Mouse (Mus musculus): Measurements from ENCODE around the gene Tmem108. TPM values are rescaled to one million over a fixed set of nuclear protein-coding genes. Genes with fewer than 3 reads are reported as not detected.

Gene Tmem108
- total RNA-seq, 1 experiment from 2014 or later: not detected

- ATAC-seq (replicated peaks in 1 of 2; ENCODE audit: insufficient read depth in 1 of 2, low FRiP score in 2 of 2, low TSS enrichment in 1 of 2, low read depth in 1 of 2, poor library complexity in 2 of 2, severe bottlenecking in 2 of 2): no peak
Measured at GRCm38 (mm10) chr9:103729716-103730115, 31.9 kb downstream of the Tmem108 start.

- ATAC-seq (replicated peaks in 1 of 2; ENCODE audit: insufficient read depth in 1 of 2, low FRiP score in 2 of 2, low TSS enrichment in 1 of 2, low read depth in 1 of 2, poor library complexity in 2 of 2, severe bottlenecking in 2 of 2): no peak
Measured at GRCm38 (mm10) chr9:103726751-103727462, 34.7 kb downstream of the Tmem108 start.

GRCm38 (mm10) chr9:103725497-103725896 lies 36.1 kb downstream of the Tmem108 start:
- ATAC-seq (replicated peaks in 1 of 2; ENCODE audit: insufficient read depth in 1 of 2, low FRiP score in 2 of 2, low TSS enrichment in 1 of 2, low read depth in 1 of 2, poor library complexity in 2 of 2, severe bottlenecking in 2 of 2): no peak

DNA sequence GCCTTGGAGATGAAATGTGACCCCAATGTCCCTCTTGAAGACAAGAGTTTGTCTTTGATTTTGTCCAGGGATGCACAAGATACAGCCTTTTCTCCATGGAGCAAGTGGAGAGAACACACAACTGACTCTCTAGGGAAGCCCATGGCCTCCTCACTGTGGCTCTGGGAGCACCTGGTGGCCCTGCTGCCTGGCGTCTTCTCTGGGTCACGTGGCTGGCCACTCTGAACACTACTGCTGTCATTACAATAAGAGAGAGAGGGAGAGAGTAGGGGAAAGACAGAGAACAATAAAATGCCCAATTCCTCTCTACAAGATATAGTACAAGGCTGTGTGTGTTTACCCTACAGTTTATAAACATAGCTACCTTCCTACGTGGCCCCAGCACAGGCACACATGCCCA lies 40.2 kb downstream of the Tmem108 start:
- ATAC-seq (replicated peaks in 1 of 2; ENCODE audit: insufficient read depth in 1 of 2, low FRiP score in 2 of 2, low TSS enrichment in 1 of 2, low read depth in 1 of 2, poor library complexity in 2 of 2, severe bottlenecking in 2 of 2): no peak

- no peak for ATAC-seq (replicated peaks in 1 of 2; ENCODE audit: insufficient read depth in 1 of 2, low FRiP score in 2 of 2, low TSS enrichment in 1 of 2, low read depth in 1 of 2, poor library complexity in 2 of 2, severe bottlenecking in 2 of 2)
Measured at GRCm38 (mm10) chr9:103721081-103721480, 40.6 kb downstream of the Tmem108 start.

- ATAC-seq (replicated peaks in 1 of 2; ENCODE audit: insufficient read depth in 1 of 2, low FRiP score in 2 of 2, low TSS enrichment in 1 of 2, low read depth in 1 of 2, poor library complexity in 2 of 2, severe bottlenecking in 2 of 2): no peak
Measured at GRCm38 (mm10) chr9:103720021-103720420, 41.6 kb downstream of the Tmem108 start.

GRCm38 (mm10) chr9:103716002-103716401 lies 45.6 kb downstream of the Tmem108 start:
- ATAC-seq (replicated peaks in 1 of 2; ENCODE audit: insufficient read depth in 1 of 2, low FRiP score in 2 of 2, low TSS enrichment in 1 of 2, low read depth in 1 of 2, poor library complexity in 2 of 2, severe bottlenecking in 2 of 2): no peak

- no peak for ATAC-seq (replicated peaks in 1 of 2; ENCODE audit: insufficient read depth in 1 of 2, low FRiP score in 2 of 2, low TSS enrichment in 1 of 2, low read depth in 1 of 2, poor library complexity in 2 of 2, severe bottlenecking in 2 of 2)
Measured at GRCm38 (mm10) chr9:103715352-103715751, 46.3 kb downstream of the Tmem108 start.

DNA sequence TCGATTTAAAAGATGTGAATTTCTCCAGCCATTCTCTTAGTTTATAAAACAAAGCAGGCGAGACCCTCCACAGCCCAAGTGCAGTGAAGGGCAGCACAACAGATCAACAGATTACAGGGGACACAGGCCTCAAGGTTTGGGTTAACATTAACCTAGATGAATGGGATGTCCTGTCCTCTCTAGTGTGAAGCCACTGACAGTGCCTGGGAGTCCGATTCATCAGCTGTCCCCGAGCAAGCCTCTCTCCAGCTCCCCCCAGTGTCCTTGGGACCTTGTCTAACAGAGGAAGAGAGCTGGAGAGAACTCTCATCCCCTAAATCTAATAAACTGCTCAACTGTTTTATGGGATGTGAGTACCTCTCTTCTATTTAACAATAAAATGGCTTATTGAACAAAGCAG lies 48.4 kb downstream of the Tmem108 start:
- ATAC-seq (replicated peaks in 1 of 2; ENCODE audit: insufficient read depth in 1 of 2, low FRiP score in 2 of 2, low TSS enrichment in 1 of 2, low read depth in 1 of 2, poor library complexity in 2 of 2, severe bottlenecking in 2 of 2): no peak

- no peak for ATAC-seq (replicated peaks in 1 of 2; ENCODE audit: insufficient read depth in 1 of 2, low FRiP score in 2 of 2, low TSS enrichment in 1 of 2, low read depth in 1 of 2, poor library complexity in 2 of 2, severe bottlenecking in 2 of 2)
Measured at GRCm38 (mm10) chr9:103712711-103713110, 48.9 kb downstream of the Tmem108 start.

GRCm38 (mm10) chr9:103709694-103710093 lies 51.9 kb downstream of the Tmem108 start:
- ATAC-seq (replicated peaks in 1 of 2; ENCODE audit: insufficient read depth in 1 of 2, low FRiP score in 2 of 2, low TSS enrichment in 1 of 2, low read depth in 1 of 2, poor library complexity in 2 of 2, severe bottlenecking in 2 of 2): no peak

GRCm38 (mm10) chr9:103708514-103709173 lies 53.0 kb downstream of the Tmem108 start:
- ATAC-seq (replicated peaks in 1 of 2; ENCODE audit: insufficient read depth in 1 of 2, low FRiP score in 2 of 2, low TSS enrichment in 1 of 2, low read depth in 1 of 2, poor library complexity in 2 of 2, severe bottlenecking in 2 of 2): peak; percentile 98 to 99

DNA sequence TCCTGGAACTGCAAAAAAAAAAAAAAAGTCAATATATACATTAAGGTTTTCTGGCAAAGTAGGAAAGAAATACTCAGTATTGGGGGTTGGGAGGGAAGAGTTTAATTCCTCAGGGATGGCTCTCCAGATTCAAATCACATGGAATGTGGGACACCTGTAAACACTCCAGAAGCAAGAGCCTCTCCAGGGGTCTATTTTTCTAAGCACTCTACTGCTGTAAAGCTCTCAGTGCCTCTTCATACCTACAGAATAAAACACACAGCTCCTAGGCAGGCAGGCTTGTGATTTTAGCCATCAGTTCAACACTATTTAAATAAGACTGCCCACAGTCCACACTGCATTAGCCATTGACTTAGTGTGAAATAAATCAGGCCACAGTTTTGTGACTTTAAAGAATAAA lies 53.8 kb downstream of the Tmem108 start:
- no peak for ATAC-seq (replicated peaks in 1 of 2; ENCODE audit: insufficient read depth in 1 of 2, low FRiP score in 2 of 2, low TSS enrichment in 1 of 2, low read depth in 1 of 2, poor library complexity in 2 of 2, severe bottlenecking in 2 of 2)

GRCm38 (mm10) chr9:103707000-103707790 lies 54.4 kb downstream of the Tmem108 start:
- no peak for ATAC-seq (replicated peaks in 1 of 2; ENCODE audit: insufficient read depth in 1 of 2, low FRiP score in 2 of 2, low TSS enrichment in 1 of 2, low read depth in 1 of 2, poor library complexity in 2 of 2, severe bottlenecking in 2 of 2)

DNA sequence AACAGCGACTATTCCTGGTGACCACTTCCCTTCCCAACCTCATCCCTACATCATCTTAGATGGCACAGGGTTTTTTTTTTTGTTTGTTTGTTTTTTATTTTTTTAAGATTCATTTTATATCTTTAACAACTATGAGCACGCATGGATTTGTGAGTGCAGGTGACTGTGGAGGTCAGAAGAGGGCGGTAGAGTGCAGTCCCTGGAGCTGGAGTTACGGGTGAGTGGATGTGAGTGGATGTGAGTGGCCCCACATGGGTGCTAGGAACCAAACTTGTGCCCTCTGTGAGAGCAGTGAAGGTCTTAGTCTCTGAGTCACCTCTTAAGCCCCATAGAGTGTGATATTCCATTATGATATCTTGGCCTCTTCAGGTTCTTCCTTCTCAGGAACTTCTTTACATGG lies 55.9 kb downstream of the Tmem108 start:
- no peak for ATAC-seq (replicated peaks in 1 of 2; ENCODE audit: insufficient read depth in 1 of 2, low FRiP score in 2 of 2, low TSS enrichment in 1 of 2, low read depth in 1 of 2, poor library complexity in 2 of 2, severe bottlenecking in 2 of 2)

- no peak for ATAC-seq (replicated peaks in 1 of 2; ENCODE audit: insufficient read depth in 1 of 2, low FRiP score in 2 of 2, low TSS enrichment in 1 of 2, low read depth in 1 of 2, poor library complexity in 2 of 2, severe bottlenecking in 2 of 2)
Measured at GRCm38 (mm10) chr9:103703014-103703413, 58.6 kb downstream of the Tmem108 start.

DNA sequence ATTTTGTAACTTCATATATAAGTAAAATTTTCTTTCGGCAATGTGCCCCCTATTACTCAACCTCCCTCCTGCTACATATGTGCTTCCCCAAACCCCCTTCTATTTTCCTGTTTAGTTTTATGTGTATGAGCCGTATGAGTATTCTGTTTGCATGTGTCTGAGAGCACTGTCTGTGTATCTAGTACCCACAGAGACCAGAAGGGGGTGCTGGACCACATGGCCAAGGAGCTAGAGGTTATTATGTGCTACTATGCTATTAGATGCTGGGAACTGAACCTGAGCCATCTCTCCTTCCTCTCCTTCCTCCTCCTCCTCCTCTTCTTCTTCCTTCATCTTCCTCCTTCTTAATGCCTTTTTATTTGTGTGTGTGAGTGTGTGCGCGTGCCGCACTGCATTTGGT lies 59.2 kb downstream of the Tmem108 start:
- ATAC-seq (replicated peaks in 1 of 2; ENCODE audit: insufficient read depth in 1 of 2, low FRiP score in 2 of 2, low TSS enrichment in 1 of 2, low read depth in 1 of 2, poor library complexity in 2 of 2, severe bottlenecking in 2 of 2): no peak

- no peak for ATAC-seq (replicated peaks in 1 of 2; ENCODE audit: insufficient read depth in 1 of 2, low FRiP score in 2 of 2, low TSS enrichment in 1 of 2, low read depth in 1 of 2, poor library complexity in 2 of 2, severe bottlenecking in 2 of 2)
Measured at GRCm38 (mm10) chr9:103701448-103701847, 60.2 kb downstream of the Tmem108 start.
